Mouse (Mus musculus) thymus, adult 2 months (tissue): ENCODE data around the gene Pnpla1. TPM values are rescaled to one million over a fixed set of nuclear protein-coding genes. Genes with fewer than 3 reads are reported as not detected.

Experiments
- DNase-seq: peaks from one replicate; pipeline ENCODE4 v3.0.0; 2021
- H3K27ac ChIP-seq: fragments of 200-500 bp; 2 replicates; pipeline ENCODE4 v1.5.1; 2012; ENCODE audit warnings: low read length, control low read depth; ENCODE audit not compliant: control insufficient read depth, insufficient read depth
- H3K27me3 ChIP-seq: fragments of 200-500 bp; 2 replicates; pipeline ENCODE4 v1.6.1; 2012; ENCODE audit warnings: mild to moderate bottlenecking, low read length, moderate library complexity, mixed read lengths; ENCODE audit not compliant: control insufficient read depth, insufficient read depth
- H3K36me3 ChIP-seq: fragments of 200-500 bp; 2 replicates; pipeline ENCODE4 v1.6.1; 2012; ENCODE audit warnings: mild to moderate bottlenecking, low read length, moderate library complexity; ENCODE audit not compliant: control insufficient read depth, insufficient read depth
- H3K4me1 ChIP-seq: fragments of 200-500 bp; replicated peaks from 2 replicates; pipeline ENCODE4 v1.6.1; 2012; ENCODE audit warnings: low read length; ENCODE audit not compliant: control insufficient read depth, insufficient read depth
- H3K4me3 ChIP-seq: fragments of 200-500 bp; 2 replicates; pipeline ENCODE4 v1.5.1; 2012; ENCODE audit warnings: mild to moderate bottlenecking, low read length, control low read depth, moderate library complexity; ENCODE audit not compliant: control insufficient read depth, insufficient read depth
- CTCF ChIP-seq: fragments of 200-500 bp; IDR thresholded peaks from 2 replicates; pipeline ENCODE4 v1.5.1; 2012; ENCODE audit warnings: mild to moderate bottlenecking, control low read depth, low read length, moderate library complexity, borderline replicate concordance; ENCODE audit not compliant: control insufficient read depth, poor library complexity, insufficient read depth; ENCODE audit errors: extremely low read depth
- POLR2A ChIP-seq: fragments of 200-500 bp; IDR thresholded peaks from 2 replicates; pipeline ENCODE4 v1.6.1; 2012; ENCODE audit warnings: mild to moderate bottlenecking, low read length, control low read depth, moderate library complexity; ENCODE audit not compliant: control insufficient read depth, poor library complexity, insufficient read depth; ENCODE audit errors: extremely low read depth
- WGBS: fragments of 180-500 bp; shearing (Covaris S2); methylation state at CpG from one replicate; pipeline ENCODE4 v1.1.7; 2018; 5-methylcytosine and 5-hydroxymethylcytosine counted together
- polyA plus RNA-seq: library from polyadenylated mRNA; depleted of rRNA; stranded (reverse); fragments of >200 nt; gene quantifications from 2 replicates; pipeline ENCODE4 v1.2.3, GENCODE M21; 2012

Gene Pnpla1
- polyA plus RNA-seq, 1 experiment, result 0.26 TPM

DNA sequence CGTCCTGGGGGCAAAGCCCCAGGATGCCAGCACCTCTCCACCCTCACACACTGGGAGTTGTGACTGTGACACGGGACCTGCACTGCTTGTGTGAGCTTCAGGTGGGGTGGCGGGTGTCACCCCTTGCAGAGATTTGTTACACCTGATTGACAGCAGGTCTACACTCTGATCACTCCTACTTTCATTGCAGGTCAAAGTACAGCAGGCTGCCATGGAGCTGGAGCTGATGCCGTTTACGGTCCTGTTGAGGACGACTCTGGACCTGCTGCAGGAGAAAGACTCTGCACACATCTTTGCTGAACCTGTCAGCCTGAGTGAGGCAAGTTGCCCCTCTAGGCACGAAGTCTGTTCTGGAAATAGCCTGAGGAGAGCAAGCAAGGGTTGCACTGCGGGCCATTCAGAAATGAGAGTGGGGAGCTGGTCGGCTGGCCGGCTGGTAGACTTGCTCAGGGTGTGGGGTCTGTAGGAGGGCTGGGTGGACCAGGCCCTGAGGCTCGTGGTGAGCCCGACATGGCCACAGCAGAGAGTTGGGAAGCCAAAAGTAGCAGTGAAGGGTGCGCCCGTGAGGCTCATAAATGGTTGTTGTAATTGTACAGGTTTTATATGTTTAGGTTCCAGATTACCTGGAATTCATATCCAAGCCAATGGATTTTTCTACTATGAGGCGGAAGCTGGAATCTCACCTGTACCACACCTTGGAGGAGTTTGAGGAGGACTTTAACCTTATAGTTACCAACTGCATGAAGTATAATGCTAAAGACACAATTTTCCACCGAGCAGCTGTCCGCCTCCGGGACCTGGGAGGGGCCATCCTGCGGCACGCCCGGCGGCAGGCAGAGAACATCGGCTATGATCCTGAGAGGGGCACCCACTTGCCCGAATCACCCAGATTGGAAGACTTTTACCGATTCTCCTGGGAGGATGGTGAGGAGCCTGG is 41.1 kb upstream of the Pnpla1 start:
- Histone ChIP-seq H3K36me3 (peaks cover 45% of the 10 kb centered on the region), H3K27ac (no peak overlapping the region), H3K4me3 (no peak overlapping the region), H3K4me1 (no peaks in the 10 kb centered on the region), H3K27me3 (no peaks in the 10 kb centered on the region)
- TF ChIP-seq POLR2A, result no peak
- TF ChIP-seq CTCF, result no peak
- DNase-seq, result no peak
- WGBS, result 95% methylated on average over 25 of the region's 25 CpGs

DNA sequence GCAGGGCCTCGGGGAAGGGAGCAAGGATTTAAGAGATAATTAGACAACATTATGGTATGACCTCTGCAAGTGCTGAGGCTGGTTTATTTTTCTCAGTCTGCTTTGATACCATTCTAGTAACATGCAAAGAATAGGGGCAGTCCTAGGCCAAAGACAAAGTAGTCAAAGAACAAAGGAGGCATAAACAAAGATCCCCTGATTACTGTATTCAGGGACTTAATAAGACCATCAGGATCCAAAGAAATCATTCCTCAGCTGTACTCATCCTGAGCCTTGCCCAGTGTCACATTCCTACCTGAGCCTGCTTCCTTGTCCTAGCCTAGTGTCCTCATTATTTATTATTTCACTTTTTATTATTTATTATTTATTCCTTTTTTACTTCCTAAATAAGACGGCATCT is 38.0 kb upstream of the Pnpla1 start:
- H3K4me1 ChIP-seq, result no peaks in the 10 kb centered on the region; the same call in 1 of the 2 replicates
- no peak overlapping the region for H3K4me3 ChIP-seq

GRCm38 (mm10) chr17:28823004-28823745 is 35.0 kb upstream of the Pnpla1 start:
- no peak for TF ChIP-seq CTCF
- no peak for TF ChIP-seq POLR2A
- no peak for DNase-seq
- Histone ChIP-seq H3K4me1 (no peaks in the 10 kb centered on the region; the same call in 1 of the 2 replicates), H3K4me3 (no peak overlapping the region), H3K36me3 (peaks cover 44% of the 10 kb centered on the region), H3K27ac (no peak overlapping the region), H3K27me3 (no peaks in the 10 kb centered on the region)
- 92% methylated on average over 13 of the region's 13 CpGs for WGBS

More for the DNA sequence above, 38.0 kb upstream of the Pnpla1 start:
- Histone ChIP-seq H3K27me3 (no peaks in the 10 kb centered on the region), H3K36me3 (peaks cover 45% of the 10 kb centered on the region), H3K27ac (no peak overlapping the region)
- no peak for TF ChIP-seq POLR2A
- TF ChIP-seq CTCF, result no peak
- WGBS, result 95% methylated on average over 2 of the region's 2 CpGs
- DNase-seq, result no peak

GRCm38 (mm10) chr17:28823749-28824148 is 34.5 kb upstream of the Pnpla1 start:
- 95% methylated on average over 11 of the region's 11 CpGs for WGBS
- no peak overlapping the region for H3K27ac ChIP-seq
- no peaks in the 10 kb centered on the region for H3K27me3 ChIP-seq
- H3K4me3 ChIP-seq, result no peak overlapping the region
- H3K4me1 ChIP-seq, result no peaks in the 10 kb centered on the region; the same call in 1 of the 2 replicates
- no peak for DNase-seq
- H3K36me3 ChIP-seq, result peaks cover 44% of the 10 kb centered on the region
- TF ChIP-seq CTCF, result no peak
- TF ChIP-seq POLR2A, result no peak

- 53% methylated on average over 6 of the region's 6 CpGs for WGBS
- H3K36me3 ChIP-seq, result peaks cover 47% of the 10 kb centered on the region
- H3K27ac ChIP-seq, result no peak overlapping the region
- DNase-seq, result no peak
- peaks cover 3% of the 10 kb centered on the region; the same call in 1 of the 2 replicates for H3K4me1 ChIP-seq
- no peaks in the 10 kb centered on the region for H3K27me3 ChIP-seq
- no peak overlapping the region for H3K4me3 ChIP-seq
- no peak for TF ChIP-seq CTCF
Measured at GRCm38 (mm10) chr17:28824896-28825295, 33.3 kb upstream of the Pnpla1 start.

- no peaks in the 10 kb centered on the region for H3K27me3 ChIP-seq
- H3K4me1 ChIP-seq, result peaks cover 3% of the 10 kb centered on the region; the same call in 1 of the 2 replicates
- no peak for TF ChIP-seq CTCF
- no peak for TF ChIP-seq POLR2A
- 83% methylated on average over 6 of the region's 6 CpGs for WGBS
- peaks cover 47% of the 10 kb centered on the region for H3K36me3 ChIP-seq
- no peak overlapping the region for H3K4me3 ChIP-seq
- DNase-seq, result no peak
- H3K27ac ChIP-seq, result no peak overlapping the region
Measured at GRCm38 (mm10) chr17:28825359-28826041, 32.7 kb upstream of the Pnpla1 start.
